Mouse (Mus musculus): ENCODE results near the gene Ywhag.
A peak's percentile ranks its signal among the peaks of the same experiment; 100 is the strongest.

Gene Ywhag

GRCm38 (mm10) chr5:135887675-135888102 lies 46.7 kb downstream of the Ywhag start, which contains the start of gene Hspb1:
Gene Hspb1 (plus strand): TSS chr5:135887919.
- DNase-seq (ENCODE audit: low read depth) = no peak

- no peak for DNase-seq (ENCODE audit: low read depth)
Measured at GRCm38 (mm10) chr5:135884641-135885040, 49.8 kb downstream of the Ywhag start.

- no peak for DNase-seq (ENCODE audit: low read depth)
Measured at GRCm38 (mm10) chr5:135879449-135880158, 54.8 kb downstream of the Ywhag start.

- peak; percentile 51 for DNase-seq (ENCODE audit: low read depth)
Measured at GRCm38 (mm10) chr5:135877831-135878231, 56.6 kb downstream of the Ywhag start.

- DNase-seq (ENCODE audit: low read depth) = peak; percentile 53
Measured at GRCm38 (mm10) chr5:135877180-135877579, 57.2 kb downstream of the Ywhag start.

GRCm38 (mm10) chr5:135873753-135874152 lies 60.7 kb downstream of the Ywhag start:
- no peak for DNase-seq (ENCODE audit: low read depth)

GRCm38 (mm10) chr5:135872996-135873395 lies 61.4 kb downstream of the Ywhag start:
- no peak for DNase-seq (ENCODE audit: low read depth)

GRCm38 (mm10) chr5:135870505-135870904 lies 63.9 kb downstream of the Ywhag start:
- DNase-seq (ENCODE audit: low read depth) = no peak

- DNase-seq (ENCODE audit: low read depth) = no peak
Measured at GRCm38 (mm10) chr5:135869661-135870423, 64.6 kb downstream of the Ywhag start.

- DNase-seq (ENCODE audit: low read depth) = no peak
Measured at GRCm38 (mm10) chr5:135868653-135869052, 65.8 kb downstream of the Ywhag start.

- DNase-seq (ENCODE audit: low read depth) = no peak
Measured at GRCm38 (mm10) chr5:135867637-135868593, 66.5 kb downstream of the Ywhag start.

- no peak for DNase-seq (ENCODE audit: low read depth)
Measured at GRCm38 (mm10) chr5:135866662-135867061, 67.8 kb downstream of the Ywhag start.

Data from c-Kit-positive CD71-negative TER-119-negative erythroid progenitor cells, embryonic 14.5 days (primary cell).